Mouse (Mus musculus) forebrain, embryonic 11.5 days (tissue): ENCODE data around the gene Cops2. TPM values are rescaled to one million over a fixed set of nuclear protein-coding genes. Genes with fewer than 3 reads are reported as not detected.
A peak's percentile ranks its signal among the peaks of the same experiment; 100 is the strongest.

Experiments
- ATAC-seq: fragments of 200-750 bp; cut with Nextera tagmentation; replicated peaks from 2 replicates; pipeline ENCODE4 v1.8.0; 2017; ENCODE audit warnings: moderate TSS enrichment; ENCODE audit not compliant: low FRiP score
- DNase-seq: peaks from one replicate; pipeline ENCODE4 v3.0.0-alpha.2; 2017; ENCODE audit warnings: low spot score
- H3K27ac ChIP-seq: fragments of 300-500 bp; sonication (generic); 2 replicates; pipeline ENCODE4 v1.5.1; 2014; ENCODE audit warnings: low read depth, low read length
- H3K27me3 ChIP-seq: fragments of 300-500 bp; sonication (generic); 2 replicates; pipeline ENCODE4 v1.6.1; 2014; ENCODE audit warnings: mild to moderate bottlenecking, low read length, mixed read lengths; ENCODE audit not compliant: control insufficient read depth, insufficient read depth
- H3K36me3 ChIP-seq: fragments of 300-500 bp; sonication (generic); 2 replicates; pipeline ENCODE4 v1.6.1; 2014; ENCODE audit warnings: mild to moderate bottlenecking, low read length, moderate library complexity, mixed read lengths; ENCODE audit not compliant: control insufficient read depth, insufficient read depth
- H3K4me1 ChIP-seq: fragments of 300-500 bp; sonication (generic); replicated peaks from 2 replicates; pipeline ENCODE4 v1.6.1; 2014; ENCODE audit warnings: low read length, mixed read lengths; ENCODE audit not compliant: control insufficient read depth, insufficient read depth
- H3K4me2 ChIP-seq: fragments of 300-500 bp; sonication (generic); 2 replicates; pipeline ENCODE4 v1.6.1; 2014; ENCODE audit warnings: low read depth, mild to moderate bottlenecking, low read length, moderate library complexity, mixed read lengths; ENCODE audit not compliant: severe bottlenecking
- H3K4me3 ChIP-seq: fragments of 300-500 bp; sonication (generic); 2 replicates; pipeline ENCODE4 v1.5.1; 2014; ENCODE audit warnings: low read depth, low read length
- H3K9ac ChIP-seq: fragments of 300-500 bp; sonication (generic); 2 replicates; pipeline ENCODE4 v1.6.1; 2014; ENCODE audit warnings: low read length
- H3K9me3 ChIP-seq: fragments of 300-500 bp; sonication (generic); 2 replicates; pipeline ENCODE4 v1.6.1; 2016; ENCODE audit warnings: low read length, mixed read lengths; ENCODE audit not compliant: control insufficient read depth
- WGBS: fragments of 180-500 bp; shearing (Covaris S2); extraction: QIAGEN DNeasy Blood & Tissue Kit; methylation state at CpG from one replicate; pipeline ENCODE4 v1.1.7; 2014; 5-methylcytosine and 5-hydroxymethylcytosine counted together
- polyA plus RNA-seq: library from polyadenylated mRNA; unstranded; fragments of >200 nt; fragmentation: Nextera tagmentation; extraction: Ambion mirVana; gene quantifications from 2 replicates; pipeline ENCODE4 v1.2.1, GENCODE M21; 2014

Gene Cops2
- polyA plus RNA-seq, 1 experiment from 2014 or later: 102 TPM

- Histone ChIP-seq H3K4me3 (peak overlapping the region; percentile 84), H3K9ac (peak overlapping the region; percentile 92)
Measured at GRCm38 (mm10) chr2:125781978-125782718, 76.8 kb downstream of the Cops2 start.

GRCm38 (mm10) chr2:125781006-125781405, 77.9 kb downstream of the Cops2 start:
- 0 out of 2 replicates have a peak, but pooled peaks cover 2% of the 10 kb centered on the region for H3K4me1 ChIP-seq
- DNase-seq (no peak), ATAC-seq (no peak)
- peak overlapping the region; percentile 64; the same call in 1 of the 2 replicates for H3K4me2 ChIP-seq
- no peak overlapping the region; the same call in 1 of the 2 replicates for H3K9ac ChIP-seq
- H3K9me3 ChIP-seq: no peaks in the 10 kb centered on the region
- no peaks in the 10 kb centered on the region for H3K27me3 ChIP-seq
- H3K4me3 ChIP-seq: no peak overlapping the region
- no peaks in the 10 kb centered on the region for H3K36me3 ChIP-seq
- 79% methylated on average over 2 of the region's 2 CpGs for WGBS
- H3K27ac ChIP-seq: no peak overlapping the region

More at GRCm38 (mm10) chr2:125781978-125782718, 76.8 kb downstream of the Cops2 start:
- DNase-seq (no peak), ATAC-seq (no peak)
- no peaks in the 10 kb centered on the region for H3K27me3 ChIP-seq
- WGBS: 4% methylated on average over 44 of the region's 44 CpGs
- H3K4me2 ChIP-seq: peak overlapping the region; percentile 64
- peak overlapping the region; percentile 62; the same call in 1 of the 2 replicates for H3K27ac ChIP-seq
- H3K9me3 ChIP-seq: no peaks in the 10 kb centered on the region
- H3K36me3 ChIP-seq: no peaks in the 10 kb centered on the region
- 0 out of 2 replicates have a peak, but pooled peaks cover 2% of the 10 kb centered on the region for H3K4me1 ChIP-seq

Other genes starting within 250 kb of the Cops2 start
- 12.8 and 13.1 TPM in 2 replicates for gene Cep152, start 234.0 kb downstream of the Cops2 start, polyA plus RNA-seq
- 252 TPM in 2 replicates for gene Eid1, start 186.0 kb downstream of the Cops2 start, polyA plus RNA-seq
- gene Shc4, start 135.0 kb downstream of the Cops2 start, polyA plus RNA-seq: 1.3 TPM in 2 replicates
- gene Secisbp2l, start 76.3 kb downstream of the Cops2 start, polyA plus RNA-seq: 28.6 and 29.4 TPM in 2 replicates
- 28.8 and 29.3 TPM in 2 replicates for gene Galk2, start within 50 bp of the Cops2 start, polyA plus RNA-seq
- gene Fgf7, start 175.5 kb upstream of the Cops2 start, polyA plus RNA-seq: 0.37 and 1.00 TPM in 2 replicates